Mouse (Mus musculus) cerebellum, adult 11-12 months (tissue): Measurements from ENCODE around the gene Adam23.

Source experiments
- DNase-seq: peaks from one replicate; pipeline ENCODE4 v3.0.0; 2022

Adam23 gene

DNA sequence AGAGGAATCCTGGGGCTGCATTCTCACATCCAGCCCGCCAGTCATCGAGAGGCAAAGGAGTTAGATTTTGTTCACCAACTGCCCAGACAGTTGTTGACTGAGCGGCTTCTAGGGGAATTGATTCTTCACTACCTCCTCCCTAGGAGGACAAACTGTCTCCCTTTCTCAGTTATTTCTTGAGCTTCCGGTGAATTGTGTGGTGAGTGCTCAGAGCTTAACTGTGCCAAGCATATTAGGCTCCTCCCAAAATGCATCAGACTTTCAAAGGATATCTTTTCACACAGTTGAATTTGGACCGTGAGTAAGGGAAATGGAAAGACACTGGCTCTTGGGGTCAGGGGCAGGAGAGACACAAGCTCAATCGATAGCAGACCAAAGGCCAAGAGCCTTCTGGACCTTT lies 39.0 kb downstream of the Adam23 start:
- no peak for DNase-seq

DNA sequence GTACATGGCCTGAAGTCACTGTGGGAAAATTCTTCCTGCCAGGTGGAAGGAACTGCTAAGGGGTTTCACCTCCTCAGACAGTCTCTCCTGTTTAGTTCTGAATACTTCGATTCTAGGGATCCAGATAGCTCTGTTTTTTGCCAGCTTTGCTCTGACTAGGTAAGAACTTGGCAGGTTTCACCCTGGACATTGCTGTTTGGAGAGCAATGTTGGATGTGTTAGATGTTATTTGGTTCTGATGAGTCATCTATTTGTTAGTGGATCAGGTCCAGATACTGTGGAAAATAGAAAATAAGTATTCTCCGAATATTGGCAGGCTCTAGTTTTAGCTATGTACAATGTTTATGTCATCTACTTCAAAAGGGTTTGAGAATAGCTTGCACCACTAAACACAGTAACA lies 41.0 kb downstream of the Adam23 start:
- DNase-seq = no peak

DNA sequence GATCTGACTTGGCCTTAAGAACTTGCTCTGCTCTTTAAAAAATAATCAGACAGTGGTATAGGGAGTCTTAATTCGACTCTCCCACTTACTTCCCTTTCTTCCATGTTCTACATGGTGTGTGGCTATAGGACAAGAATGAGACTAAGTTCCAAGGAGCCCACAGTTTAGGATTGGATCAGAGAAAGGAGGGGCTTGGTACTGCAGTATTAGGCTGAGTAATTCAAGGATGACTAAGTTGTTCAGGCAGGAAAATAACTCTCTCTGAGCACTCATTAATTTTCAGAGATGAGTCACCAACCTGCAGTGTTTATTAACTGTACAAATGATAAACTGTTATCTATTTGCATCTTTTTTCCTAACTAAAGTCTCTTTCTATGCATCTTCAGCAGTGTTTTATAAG lies 45.3 kb downstream of the Adam23 start:
- DNase-seq = no peak

DNA sequence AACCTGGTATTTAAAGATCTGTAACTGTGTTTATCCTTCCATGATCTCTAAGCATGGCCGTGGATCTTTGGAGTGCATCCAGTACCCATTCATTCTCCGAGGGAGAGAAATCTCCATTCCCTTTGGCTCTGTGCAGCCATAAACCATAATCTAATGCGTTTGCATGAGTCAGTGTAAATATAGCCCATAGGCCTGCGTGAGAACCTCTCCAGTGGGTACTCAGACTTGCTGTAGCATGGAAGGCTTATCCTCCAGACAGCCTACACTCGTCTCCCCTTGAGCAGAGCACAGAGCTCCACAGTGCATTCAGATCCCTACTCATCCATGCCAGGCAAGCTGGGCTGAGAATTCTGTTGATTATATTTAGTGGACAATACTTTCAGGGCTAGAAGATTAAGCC lies 47.6 kb downstream of the Adam23 start:
- no peak for DNase-seq

DNA sequence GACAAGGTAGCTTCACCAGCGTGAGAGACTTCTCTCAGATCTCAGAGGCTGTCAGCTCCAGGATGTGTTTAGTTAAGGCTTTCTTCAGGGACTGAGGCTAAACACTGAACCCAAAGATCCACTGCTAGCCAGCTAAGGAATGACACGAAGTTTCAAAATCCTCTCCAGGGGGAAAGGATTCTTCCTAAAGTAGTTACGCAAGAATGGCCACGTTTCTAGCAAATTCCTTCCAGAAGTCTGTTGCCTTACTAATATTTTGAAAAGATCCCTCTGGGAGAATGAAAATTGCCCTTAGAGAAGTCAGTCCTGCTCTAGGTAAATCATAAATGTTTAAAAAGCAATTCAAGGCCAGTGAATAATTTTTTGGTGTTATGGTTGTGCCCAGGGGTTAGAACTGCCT lies 61.7 kb downstream of the Adam23 start:
- no peak for DNase-seq

DNA sequence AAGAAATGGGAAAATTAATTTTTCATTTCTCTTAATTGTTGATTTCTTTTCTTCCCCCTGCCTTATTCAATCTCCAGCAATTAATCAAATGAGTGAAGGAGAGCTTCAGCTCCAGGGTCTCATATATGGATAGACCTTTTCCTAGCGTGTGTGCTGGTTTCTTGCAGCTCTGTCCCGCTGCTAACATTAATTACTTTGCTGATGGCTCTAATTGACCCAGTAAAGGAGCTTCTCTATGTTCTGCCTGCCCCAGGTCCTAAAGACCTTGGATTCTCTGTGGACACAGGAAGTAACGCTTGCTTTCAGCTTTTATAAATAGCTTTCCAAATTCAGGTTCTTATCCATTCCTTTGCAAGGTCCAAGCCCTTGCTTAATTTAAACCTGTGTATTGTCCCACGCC lies 63.1 kb downstream of the Adam23 start:
- DNase-seq = no peak

DNA sequence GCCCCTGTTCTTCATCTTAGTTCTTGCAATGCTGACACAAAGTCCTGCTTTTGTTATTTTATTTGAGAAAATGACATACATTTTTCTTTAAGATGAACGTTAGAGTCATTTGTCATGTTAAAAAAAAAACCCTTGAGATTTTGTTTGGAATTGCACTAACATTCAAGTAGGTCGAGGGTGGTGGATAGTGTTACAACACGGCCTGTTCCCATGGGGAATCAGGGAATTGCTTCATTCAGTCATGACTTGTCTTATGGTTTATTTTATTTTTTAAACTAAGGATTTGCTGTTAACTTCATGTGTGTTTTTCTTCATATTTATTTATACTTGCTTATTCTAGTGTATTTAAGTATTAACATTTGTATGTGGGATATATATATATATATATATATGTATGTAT lies 65.7 kb downstream of the Adam23 start:
- no peak for DNase-seq

DNA sequence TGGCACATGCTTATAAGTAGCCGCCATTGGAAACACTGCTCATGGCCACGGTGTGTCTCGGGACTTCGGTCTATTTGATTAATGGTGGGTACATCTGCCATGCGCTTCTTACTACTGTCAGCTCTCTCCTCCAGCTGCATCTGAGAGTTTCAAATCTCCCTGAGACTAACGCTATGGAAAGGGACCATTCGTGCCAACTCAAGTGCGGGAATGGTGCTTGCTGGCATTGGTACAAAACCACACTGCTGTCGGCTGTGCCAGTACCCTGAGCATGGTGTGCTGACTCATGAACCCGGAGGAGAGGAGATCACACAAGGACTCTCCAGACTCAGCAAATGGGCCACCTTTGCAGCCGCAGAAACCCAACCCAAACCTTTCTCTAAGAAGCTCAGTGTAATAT lies 72.1 kb downstream of the Adam23 start:
- DNase-seq = peak; percentile 38

DNA sequence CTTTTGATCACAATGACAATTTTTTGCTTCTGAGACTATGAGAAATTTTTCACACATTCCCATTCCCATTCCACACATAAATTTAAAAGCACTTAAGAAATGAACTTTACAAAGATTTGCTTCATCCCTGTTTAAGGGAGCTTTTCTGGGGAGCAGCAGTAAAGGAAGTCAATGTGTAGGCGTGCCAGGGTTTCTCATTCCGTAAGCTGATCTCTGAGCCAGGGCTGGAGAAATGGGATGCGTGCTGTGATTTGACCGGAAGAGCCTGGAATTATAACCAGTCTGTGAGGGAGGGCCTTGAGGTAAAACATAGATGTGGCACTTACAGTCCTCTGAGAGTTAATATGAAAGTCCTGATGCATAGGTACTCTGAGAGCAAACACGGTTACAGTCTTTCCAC lies 73.1 kb downstream of the Adam23 start:
- no peak for DNase-seq

DNA sequence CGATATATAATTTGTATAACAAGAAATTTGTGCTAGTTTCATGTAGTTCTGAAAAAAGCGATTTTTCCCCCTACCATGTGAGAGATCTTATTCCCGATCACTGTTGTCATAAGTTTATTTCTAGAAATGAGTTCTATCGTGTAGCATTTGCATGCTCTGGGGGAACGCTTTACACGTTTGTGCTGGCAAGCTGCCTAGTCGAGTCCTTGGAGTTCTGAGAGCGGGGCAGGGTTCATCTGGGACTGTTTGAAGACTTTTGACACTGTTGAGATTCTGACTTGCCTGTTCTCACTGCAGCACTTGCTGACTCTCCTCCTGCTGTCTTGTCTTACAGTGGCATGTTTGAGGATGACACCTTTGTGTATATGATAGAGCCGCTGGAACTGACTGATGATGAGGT lies 84.2 kb downstream of the Adam23 start:
- no peak for DNase-seq

DNA sequence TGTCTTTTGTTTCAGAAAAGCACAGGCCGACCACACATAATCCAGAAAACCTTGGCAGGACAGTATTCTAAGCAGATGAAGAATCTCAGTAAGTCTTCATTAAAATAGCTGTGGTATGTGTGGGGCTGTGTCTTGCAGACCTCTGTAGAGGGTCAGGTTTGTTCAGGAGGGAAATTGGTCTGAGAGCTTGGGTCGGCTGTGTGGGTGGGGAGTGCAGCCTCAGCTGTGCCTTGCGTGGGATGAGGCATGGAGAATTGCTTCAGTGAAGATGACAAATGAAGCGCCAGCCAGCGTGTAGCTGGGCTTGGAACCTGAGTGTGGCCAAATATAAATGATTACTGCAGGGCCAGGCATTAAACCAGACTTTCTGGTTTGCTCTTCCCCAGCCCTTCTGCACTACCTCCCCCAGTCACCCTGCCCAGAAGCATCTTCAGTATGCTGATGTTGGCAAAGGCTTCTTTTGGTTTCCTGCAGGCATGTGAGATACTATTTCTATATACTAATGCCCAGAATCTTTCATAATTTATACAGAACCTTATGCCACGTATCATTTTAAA lies 88.7 kb downstream of the Adam23 start:
- no peak for DNase-seq

DNA sequence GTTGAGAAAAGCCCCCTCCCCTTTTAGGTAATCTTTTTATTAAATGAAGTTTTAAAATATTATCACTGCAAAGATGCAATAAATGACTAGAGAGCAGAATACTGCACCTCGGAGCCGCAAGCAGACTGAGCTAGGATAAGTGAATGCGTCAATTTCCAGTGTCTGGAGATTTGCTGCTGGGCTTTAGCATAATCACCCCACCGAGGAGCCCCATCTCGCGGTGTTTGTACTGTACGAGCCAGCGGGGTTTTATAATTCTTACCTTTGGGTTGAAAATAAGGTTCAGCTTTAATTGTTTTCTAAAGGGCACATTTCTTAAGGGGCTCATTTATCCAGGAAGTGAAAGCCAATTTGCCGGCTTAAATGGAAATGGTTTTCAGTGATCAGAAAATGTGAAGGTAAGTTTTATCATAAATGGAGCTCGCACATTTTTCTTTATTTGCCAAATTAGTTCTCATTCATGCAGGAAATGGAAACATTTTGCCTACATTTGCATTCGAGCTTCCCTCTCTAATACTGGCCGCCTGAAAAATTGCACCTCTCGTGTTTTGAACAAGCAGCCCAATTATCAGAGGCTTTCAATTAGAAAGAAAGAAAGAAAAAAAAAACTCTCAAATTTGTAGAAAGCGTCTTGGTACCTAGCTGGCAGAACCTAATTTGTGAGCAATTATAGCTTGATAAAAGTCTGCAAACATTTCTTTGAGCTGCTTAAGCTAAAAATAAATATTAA lies 94.4 kb downstream of the Adam23 start:
- no peak for DNase-seq

DNA sequence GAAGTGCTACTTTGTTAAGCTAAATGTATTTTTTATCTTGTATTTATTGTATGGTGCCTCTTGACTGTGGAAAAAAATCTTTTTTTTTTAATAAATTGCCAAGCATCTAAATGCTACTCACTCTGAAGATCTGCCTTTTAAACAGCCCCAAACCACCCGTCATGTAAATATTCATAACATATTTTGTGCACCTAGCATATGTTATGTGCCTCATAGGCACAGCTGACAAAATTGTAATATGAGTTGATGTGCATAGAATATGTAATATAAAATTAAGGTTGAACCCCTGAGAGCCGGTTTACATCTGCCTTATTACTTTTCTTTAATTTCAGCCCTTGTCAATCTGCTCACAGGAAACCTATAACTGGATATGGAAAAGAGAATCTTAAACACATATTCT lies 98.4 kb downstream of the Adam23 start:
- no peak for DNase-seq

DNA sequence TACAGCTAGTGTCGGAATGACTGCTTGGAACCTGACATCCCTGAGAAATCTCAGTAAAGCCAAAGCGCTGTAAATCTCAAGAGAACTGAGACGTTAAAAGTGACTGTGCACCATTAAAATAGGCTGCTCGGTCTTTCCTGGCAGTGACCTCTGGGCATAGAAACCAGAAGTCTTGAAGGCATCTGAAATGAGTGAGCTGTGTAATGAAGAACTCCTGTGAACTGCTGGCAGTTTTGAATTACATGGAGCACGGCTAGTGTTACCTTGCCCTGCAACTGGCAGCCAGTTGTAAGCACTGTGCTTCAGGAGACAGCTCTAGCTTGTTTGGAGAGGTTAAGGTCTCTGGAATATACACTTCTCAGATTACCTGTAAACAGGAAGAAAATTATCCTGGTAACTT lies 107.3 kb downstream of the Adam23 start:
- DNase-seq = no peak

DNA sequence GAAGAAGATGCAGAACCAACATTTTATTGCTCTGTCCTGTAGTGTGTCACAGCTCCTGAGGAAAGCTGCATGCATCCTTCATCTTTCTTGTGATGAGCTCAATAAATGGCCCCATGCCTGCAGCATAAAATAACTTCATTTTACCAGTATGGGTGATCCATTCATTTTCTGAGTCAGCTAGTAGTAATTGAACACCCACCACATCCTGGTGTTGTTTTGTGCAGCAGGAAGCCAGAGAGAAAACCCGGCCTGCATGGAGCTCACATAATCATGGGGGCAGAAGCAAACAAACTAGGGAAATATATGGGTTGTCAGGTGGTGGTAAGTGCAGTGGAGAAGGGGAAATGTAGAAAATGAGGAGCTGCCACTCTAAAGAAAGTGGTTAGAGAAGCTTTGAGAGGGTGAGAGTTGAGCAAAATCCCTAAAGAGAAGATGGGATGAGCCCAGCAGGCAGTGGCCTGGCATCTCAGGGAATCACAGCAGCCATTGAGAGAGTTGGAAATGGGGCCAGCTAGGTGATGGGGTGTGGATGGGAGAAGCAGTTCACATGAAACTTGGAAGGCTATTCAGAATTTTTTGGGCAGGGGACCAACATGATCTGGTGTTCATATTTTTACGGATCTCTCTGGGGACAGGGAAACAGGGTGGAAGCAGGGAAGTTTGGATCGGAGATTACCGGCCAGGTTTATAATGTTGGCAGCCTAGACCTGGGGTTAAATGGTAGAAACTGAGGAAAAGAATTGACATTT lies 116.3 kb downstream of the Adam23 start:
- DNase-seq = peak; percentile 10

DNA sequence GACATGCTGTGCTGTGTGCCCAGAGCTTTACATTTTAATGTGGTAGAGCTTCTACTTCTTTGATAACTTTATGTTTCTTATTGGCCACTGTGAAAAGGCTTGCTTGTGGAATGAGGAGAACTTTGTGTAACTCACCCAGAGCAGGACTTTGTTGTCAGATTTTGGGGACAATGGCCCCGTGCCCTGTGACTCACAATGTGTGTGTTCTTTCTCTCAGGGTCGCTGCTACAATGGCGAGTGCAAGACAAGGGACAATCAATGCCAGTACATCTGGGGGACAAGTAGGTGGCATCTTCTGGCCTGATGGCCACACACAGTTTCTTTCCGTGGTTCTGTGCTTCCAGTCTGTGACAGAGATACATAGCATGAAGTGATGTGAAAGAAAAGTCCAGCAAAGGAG lies 118.2 kb downstream of the Adam23 start:
- DNase-seq = no peak

DNA sequence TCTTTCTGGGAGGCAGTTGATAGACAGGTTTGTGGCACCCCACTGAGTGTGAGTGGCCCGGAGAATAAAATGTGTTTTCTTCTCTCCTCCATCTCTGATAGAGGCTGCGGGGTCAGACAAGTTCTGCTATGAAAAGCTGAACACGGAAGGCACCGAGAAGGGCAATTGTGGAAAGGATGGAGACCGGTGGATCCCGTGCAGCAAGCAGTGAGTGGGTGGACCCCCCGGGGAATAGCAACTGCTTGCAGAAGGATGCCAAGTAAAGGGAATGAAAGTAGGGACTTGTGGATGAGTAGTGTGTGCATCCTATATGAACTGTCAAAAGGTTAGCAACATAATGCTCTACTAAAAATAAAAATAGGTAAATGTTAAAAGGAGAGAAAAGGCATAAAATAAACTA lies 120.8 kb downstream of the Adam23 start:
- peak; percentile 68 for DNase-seq

DNA sequence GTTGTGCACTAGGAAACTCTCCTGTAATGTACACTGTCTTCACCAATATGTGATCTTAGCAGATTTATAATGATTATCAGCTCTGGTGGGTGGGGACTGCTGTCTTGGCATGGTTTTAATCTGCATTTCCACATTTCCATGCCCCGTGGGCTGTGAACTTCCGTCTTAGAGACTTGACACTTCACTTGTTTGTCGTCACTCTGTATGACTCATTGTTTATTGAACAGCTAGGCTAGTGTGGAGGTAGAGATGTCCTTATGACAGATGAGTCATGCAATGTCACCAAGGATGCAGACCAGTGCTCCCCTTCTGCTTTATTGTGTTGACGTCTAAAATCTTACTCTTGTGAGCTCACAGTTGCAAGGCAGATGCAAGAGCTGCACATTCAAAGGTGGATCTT lies 121.3 kb downstream of the Adam23 start:
- DNase-seq = no peak

DNA sequence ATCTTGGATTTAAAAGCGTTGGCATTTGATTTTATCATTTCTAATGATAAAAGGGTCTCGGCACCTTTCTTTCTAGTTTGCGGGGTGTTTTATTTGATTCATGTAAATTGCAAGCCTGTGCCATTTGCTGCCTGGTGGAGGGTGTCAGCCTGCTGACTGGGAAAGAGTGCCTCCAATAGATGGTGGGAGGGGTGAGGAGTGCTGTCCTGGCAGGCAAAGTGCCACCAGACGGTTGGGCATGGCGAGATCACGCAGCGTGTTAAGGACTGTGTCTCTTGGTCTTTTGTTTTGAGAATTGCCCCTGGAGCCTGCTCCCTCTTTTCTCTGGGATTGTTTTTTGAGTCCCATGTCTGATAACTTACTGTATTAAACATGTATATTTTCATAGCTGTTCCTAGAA lies 126.5 kb downstream of the Adam23 start:
- peak; percentile 73 for DNase-seq

DNA sequence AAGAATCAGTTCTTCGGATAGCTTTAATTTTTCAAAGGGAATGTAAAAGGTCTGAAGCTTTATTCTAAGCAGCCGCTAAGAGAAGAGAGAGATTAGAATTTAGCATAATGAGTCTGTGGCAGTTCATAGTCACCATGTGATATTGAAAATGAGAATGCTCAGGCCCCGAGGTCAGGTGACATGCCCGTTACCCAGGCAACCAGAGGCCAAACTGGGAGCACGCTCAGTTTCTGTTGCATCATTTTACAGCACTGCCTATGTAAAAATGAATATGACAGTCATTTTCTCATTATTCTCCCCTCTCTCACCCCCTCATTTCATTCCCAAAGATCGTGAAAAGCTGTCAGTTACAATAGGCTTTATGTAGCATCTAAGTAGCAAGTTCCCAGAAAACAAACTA lies 127.7 kb downstream of the Adam23 start:
- DNase-seq = no peak

DNA sequence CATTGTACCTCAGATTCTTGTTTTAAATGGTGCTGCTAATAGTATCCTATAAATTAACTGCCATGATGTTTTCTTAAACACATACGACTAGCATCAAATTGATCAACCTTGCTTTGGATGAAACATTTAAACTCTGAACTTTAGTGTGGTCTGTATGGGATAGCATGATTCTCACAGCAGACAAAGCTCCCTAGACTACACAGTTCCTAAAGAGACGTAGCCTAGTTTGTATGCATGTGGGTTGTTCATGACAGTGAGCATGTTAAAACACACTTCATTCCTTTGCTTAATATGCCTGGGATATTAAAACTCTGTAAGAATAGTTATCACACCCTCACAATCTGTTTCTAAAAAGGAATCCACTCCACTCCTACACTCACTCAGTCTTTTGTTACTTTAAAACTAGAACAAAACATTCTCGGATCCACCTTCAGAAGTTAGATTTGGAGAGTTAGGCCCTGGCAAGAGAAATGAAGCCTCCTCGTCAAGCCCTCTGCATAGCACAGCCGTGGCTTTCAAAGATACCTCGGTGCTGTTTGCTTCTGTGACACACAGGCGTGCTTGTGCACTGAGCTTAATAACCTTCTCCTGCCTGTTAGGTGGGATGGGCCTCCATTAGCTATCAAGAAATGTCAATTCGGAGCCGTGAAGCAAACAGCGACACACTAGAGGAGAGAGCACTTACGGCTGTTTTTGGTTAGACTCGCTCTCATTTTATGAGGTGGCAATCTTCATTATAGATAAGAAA lies 128.3 kb downstream of the Adam23 start:
- DNase-seq = no peak

DNA sequence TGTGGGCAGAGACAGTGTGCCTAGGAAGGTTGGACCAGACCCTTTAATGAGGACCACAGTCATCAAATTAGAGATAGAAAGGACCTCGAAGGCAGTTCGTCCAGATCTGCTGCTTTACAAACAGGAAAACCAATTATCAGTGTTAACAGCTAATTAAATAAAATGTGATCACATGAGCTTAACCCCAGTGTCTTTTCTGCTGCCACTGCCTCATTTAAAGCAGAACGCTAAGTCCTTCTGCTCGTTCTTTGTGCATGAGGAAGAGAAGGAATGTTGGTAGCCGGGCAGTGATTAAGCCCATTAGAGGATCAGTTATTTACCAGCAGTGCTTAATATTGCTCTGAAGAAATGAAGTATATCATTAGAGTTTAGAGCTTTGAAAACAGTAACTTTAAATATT lies 131.1 kb downstream of the Adam23 start:
- DNase-seq = no peak

DNA sequence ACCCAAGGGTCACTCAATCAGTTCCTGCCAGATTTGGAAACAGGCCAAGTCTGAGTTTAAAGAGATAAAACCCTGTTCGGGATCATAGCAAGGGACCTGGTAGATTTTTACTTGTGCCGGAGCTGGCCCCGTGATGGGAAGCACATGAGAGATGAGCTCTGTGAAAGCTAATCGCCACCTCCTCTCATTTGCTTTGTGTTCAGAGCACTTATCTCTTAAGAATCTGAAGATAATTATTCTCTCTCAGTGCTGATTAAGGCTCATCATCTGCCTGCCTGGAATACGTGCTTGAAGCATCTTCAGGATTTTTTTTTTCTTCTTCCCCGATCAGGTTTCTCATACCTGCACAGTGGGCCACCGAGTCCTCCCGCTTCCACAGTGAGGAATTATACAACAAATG lies 133.5 kb downstream of the Adam23 start:
- DNase-seq = no peak

DNA sequence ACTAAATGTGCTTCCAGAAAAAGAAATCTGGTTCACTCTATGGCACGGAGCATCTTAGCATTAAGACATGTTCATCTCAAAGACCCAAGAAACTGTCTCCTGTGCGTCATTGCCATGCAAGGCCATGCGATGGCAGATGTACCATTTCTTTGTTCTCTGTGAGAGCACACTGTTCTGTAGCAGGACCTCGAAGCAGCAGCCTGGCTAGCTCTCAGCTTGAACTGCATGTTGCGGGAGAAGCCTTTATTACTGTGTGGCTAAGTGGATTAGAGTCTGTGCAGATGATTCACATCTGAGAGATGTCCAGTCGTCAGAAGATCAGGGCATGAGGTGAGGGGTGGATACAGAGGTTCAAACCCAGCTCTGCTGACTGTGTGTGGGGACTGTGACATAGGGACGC lies 141.2 kb downstream of the Adam23 start:
- DNase-seq = no peak
